Mouse (Mus musculus) intestine, postnatal 0 days (tissue): ENCODE measurements at regions not wholly inside any gene's neighbourhood (a gene's known extent, or its start where the extent isn't known, plus 50 kb on each side); places are given as distances from the start of the nearest gene placed in this dataset.

Source experiments
- ATAC-seq: fragments of 200-750 bp; cut with Nextera tagmentation; 2 replicates; pipeline ENCODE4 v1.8.0; 2017; ENCODE audit warnings: mild to moderate bottlenecking, moderate TSS enrichment, moderate library complexity
- H3K27ac ChIP-seq: fragments of 300-500 bp; sonication (generic); 2 replicates; pipeline ENCODE4 v1.5.1; 2014; ENCODE audit warnings: mild to moderate bottlenecking, low read depth, low read length, moderate library complexity
- H3K27me3 ChIP-seq: fragments of 300-500 bp; sonication (generic); replicated peaks from 2 replicates; pipeline ENCODE4 v1.6.1; 2014; ENCODE audit warnings: low read length, mixed read lengths; ENCODE audit not compliant: control insufficient read depth, insufficient read depth
- H3K36me3 ChIP-seq: fragments of 300-500 bp; sonication (generic); 2 replicates; pipeline ENCODE4 v1.6.1; 2014; ENCODE audit warnings: mild to moderate bottlenecking, moderate library complexity; ENCODE audit not compliant: control insufficient read depth, insufficient read depth
- H3K4me1 ChIP-seq: fragments of 300-500 bp; sonication (generic); replicated peaks from 2 replicates; pipeline ENCODE4 v1.6.1; 2014; ENCODE audit warnings: antibody characterized with exemption, low read length, mixed read lengths; ENCODE audit not compliant: control insufficient read depth, insufficient read depth
- H3K4me2 ChIP-seq: fragments of 300-500 bp; sonication (generic); replicated peaks from 2 replicates; pipeline ENCODE4 v1.6.1; 2014; ENCODE audit warnings: low read depth, mild to moderate bottlenecking, moderate library complexity
- H3K4me3 ChIP-seq: fragments of 300-500 bp; sonication (generic); 2 replicates; pipeline ENCODE4 v1.5.1; 2014; ENCODE audit warnings: low read depth, low read length
- H3K9ac ChIP-seq: fragments of 300-500 bp; sonication (generic); 2 replicates; pipeline ENCODE4 v1.6.1; 2014; ENCODE audit warnings: mild to moderate bottlenecking, low read depth, low read length
- H3K9me3 ChIP-seq: fragments of 300-500 bp; sonication (generic); 2 replicates; pipeline ENCODE4 v1.6.1; 2016; ENCODE audit warnings: mixed run types; ENCODE audit not compliant: control insufficient read depth
- CTCF ChIP-seq: sonication (generic); IDR thresholded peaks from 2 replicates; pipeline ENCODE4 v1.5.1; 2016; ENCODE audit warnings: low read depth, mild to moderate bottlenecking, control low read depth, antibody characterized with exemption, moderate library complexity
- WGBS: fragments of 180-500 bp; shearing (Covaris S2); extraction: QIAGEN DNeasy Blood & Tissue Kit; methylation state at CpG from one replicate; pipeline ENCODE4 v1.1.7; 2014; 5-methylcytosine and 5-hydroxymethylcytosine counted together

DNA sequence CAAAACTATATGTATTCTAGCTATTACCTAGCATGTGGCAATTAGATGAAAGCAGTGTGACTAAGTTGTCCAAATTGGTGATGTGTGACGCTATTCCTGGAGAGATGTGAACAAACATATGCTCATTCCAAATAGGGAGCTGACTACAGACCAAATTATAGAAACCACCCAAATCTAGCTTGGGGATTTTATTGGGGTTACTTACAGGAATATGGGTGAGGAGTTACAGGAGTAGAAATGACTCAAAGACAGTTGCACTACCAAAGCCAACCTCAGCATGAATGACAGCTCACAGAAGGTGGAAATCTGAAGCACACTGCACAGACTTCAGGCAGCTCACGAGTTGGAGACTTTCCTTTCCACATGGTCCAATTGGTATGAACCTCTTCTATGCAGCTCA lies 326.5 kb upstream of the Sdr16c6 start:
- H3K27me3 ChIP-seq: no peaks in the 10 kb centered on the region
- H3K9me3 ChIP-seq: no peaks in the 10 kb centered on the region
- no peak for TF ChIP-seq CTCF
- H3K4me2 ChIP-seq: no peak overlapping the region
- no peak overlapping the region for H3K27ac ChIP-seq
- no peaks in the 10 kb centered on the region for H3K36me3 ChIP-seq
- ATAC-seq: no peak
- H3K9ac ChIP-seq: no peak overlapping the region
- H3K4me1 ChIP-seq: no peaks in the 10 kb centered on the region
- WGBS: 75% methylated on average over 2 of the region's 2 CpGs
- H3K4me3 ChIP-seq: no peak overlapping the region

DNA sequence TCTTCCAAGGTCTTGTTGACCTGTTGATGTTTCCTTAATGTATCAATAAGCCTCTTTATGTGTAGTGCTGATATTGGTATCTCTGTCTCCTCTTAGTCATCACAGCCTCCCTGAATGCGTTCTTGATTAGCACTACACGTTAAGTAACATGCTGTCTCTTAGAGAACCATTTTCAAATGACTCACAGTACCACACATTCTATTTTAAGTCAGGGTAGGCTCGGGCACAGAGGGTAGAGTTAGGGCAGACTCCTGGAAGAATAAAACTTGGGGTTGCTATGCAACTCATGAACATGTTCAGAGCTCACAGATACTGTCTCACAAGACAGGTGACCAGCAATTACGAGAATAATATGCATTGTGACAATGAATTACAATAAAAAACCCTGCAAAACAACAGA lies 320.1 kb upstream of the Sdr16c6 start:
- no peak for ATAC-seq
- TF ChIP-seq CTCF: no peak
- Histone ChIP-seq H3K27ac (no peak overlapping the region), H3K9me3 (no peaks in the 10 kb centered on the region), H3K4me1 (no peaks in the 10 kb centered on the region), H3K9ac (no peak overlapping the region), H3K4me2 (no peak overlapping the region), H3K36me3 (no peaks in the 10 kb centered on the region), H3K4me3 (no peak overlapping the region), H3K27me3 (no peaks in the 10 kb centered on the region)
- WGBS: 79% methylated on average over 4 of the region's 4 CpGs

DNA sequence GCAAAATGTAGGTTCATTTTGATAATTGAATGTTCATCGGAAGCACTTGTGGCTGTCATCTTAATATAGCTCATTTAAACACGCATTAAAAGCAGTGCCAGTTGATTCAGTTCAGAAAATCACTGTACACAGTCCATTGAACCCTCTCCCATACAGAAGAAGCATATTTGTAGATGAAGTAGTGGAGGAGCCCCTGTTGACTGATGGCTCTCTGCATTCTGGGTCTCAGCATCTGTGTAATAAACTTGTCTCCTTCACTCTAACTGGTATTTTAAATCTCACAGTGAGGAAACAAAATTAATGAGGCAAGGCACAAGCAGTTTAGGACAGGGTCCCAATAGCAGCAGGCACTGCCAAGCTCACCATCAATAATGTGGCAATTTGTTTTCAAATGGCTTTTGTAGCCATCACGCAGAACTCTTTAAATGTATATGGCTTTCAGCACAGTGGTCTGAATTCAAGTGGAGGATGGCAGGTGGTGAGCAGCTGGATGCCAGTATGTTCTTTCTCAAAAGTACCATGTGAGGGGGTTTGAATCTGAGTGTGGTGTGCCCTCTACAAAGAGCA lies 302.8 kb upstream of the Sdr16c6 start:
- ATAC-seq: no peak
- no peaks in the 10 kb centered on the region for H3K9me3 ChIP-seq
- WGBS: 83% methylated on average over 3 of the region's 3 CpGs
- no peak overlapping the region for H3K27ac ChIP-seq
- H3K4me2 ChIP-seq: no peak overlapping the region
- no peak for TF ChIP-seq CTCF
- H3K4me1 ChIP-seq: no peaks in the 10 kb centered on the region
- H3K36me3 ChIP-seq: no peaks in the 10 kb centered on the region
- no peaks in the 10 kb centered on the region for H3K27me3 ChIP-seq
- no peak overlapping the region for H3K4me3 ChIP-seq
- no peak overlapping the region for H3K9ac ChIP-seq

DNA sequence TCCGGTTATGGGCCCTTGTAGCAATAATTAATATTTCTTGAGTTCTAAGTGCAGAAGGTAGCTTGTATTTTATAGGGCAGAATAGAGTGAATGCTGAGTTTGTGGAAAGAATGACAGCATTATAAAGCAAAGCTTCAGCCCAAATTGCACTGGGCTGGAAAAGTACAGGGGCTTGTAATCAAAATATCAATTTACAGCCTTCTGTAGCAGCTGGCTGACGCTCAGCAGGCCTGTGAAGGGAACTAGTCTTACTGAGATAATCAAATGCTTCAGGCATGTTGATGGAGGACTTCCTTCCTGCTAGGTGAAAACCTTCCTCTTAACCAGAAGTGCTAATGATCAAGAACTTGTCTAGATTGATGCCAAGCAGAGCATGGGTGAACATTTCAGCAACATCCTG lies 257.9 kb upstream of the Sdr16c6 start:
- H3K27me3 ChIP-seq: no peaks in the 10 kb centered on the region
- H3K4me2 ChIP-seq: no peak overlapping the region
- H3K9me3 ChIP-seq: no peaks in the 10 kb centered on the region
- H3K36me3 ChIP-seq: no peaks in the 10 kb centered on the region
- H3K27ac ChIP-seq: no peak overlapping the region
- no peak for ATAC-seq
- no peaks in the 10 kb centered on the region for H3K4me1 ChIP-seq
- H3K4me3 ChIP-seq: no peak overlapping the region
- 49% methylated on average over 2 of the region's 2 CpGs for WGBS
- H3K9ac ChIP-seq: no peak overlapping the region
- no peak for TF ChIP-seq CTCF

DNA sequence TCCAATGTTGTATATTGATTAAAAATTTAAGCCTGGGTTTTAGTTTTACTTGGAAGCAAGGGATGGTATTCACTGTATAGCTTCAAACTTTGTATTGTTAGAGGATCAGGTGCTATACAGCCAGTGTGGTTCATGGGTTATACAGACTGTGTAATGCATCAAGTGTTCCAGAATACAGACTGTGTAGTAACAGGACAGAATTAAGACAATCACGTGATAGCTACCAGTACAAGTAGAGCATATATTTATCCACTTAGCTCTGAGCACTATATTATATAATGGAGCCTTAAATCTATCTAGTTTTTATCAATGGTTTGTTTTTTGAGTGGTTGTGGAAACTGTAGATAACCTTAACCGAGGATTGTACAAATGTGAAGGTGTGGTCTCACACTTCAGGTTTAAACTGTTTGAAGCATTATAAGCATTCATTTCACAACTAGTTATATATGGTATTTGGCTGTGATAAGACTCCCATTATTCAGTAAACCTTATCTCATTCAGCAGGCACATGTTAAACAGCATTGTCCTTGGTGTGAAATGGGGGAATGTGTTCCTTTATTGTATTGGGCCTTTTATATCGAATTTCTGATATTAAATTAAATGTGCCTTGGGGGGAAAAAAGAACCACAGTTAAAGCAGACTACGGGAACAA lies 256.3 kb upstream of the Sdr16c6 start:
- H3K4me3 ChIP-seq: no peak overlapping the region
- H3K9ac ChIP-seq: no peak overlapping the region
- no peaks in the 10 kb centered on the region for H3K4me1 ChIP-seq
- ATAC-seq: no peak
- H3K27ac ChIP-seq: no peak overlapping the region
- no peaks in the 10 kb centered on the region for H3K9me3 ChIP-seq
- no peaks in the 10 kb centered on the region for H3K27me3 ChIP-seq
- no peak overlapping the region for H3K4me2 ChIP-seq
- no peak for TF ChIP-seq CTCF
- no peaks in the 10 kb centered on the region for H3K36me3 ChIP-seq
- 71% methylated on average over 4 of the region's 4 CpGs for WGBS

DNA sequence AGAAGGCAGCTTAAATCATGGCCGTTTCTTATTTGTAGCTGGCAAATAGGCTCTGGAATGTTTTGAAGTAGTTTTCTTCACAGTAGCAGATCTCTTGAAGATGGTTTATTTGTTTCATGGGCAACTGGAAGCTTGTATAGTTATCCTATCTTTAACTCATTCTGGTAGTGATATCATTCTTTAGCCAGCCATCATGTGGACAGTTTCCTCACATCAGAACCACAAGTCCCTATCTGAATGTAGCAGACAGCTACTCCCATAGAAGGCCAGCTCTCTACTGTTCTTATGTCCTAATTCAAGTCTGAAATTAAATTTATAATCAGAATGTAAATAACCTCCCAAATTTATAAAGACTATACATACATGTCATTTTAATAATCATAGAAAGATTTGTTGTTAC lies 253.8 kb upstream of the Sdr16c6 start:
- no peak overlapping the region for H3K27ac ChIP-seq
- no peaks in the 10 kb centered on the region for H3K4me1 ChIP-seq
- no peak for ATAC-seq
- WGBS: 77% methylated on average over 1 of the region's 1 CpGs
- H3K4me3 ChIP-seq: no peak overlapping the region
- H3K27me3 ChIP-seq: no peaks in the 10 kb centered on the region
- no peak overlapping the region for H3K9ac ChIP-seq
- no peaks in the 10 kb centered on the region for H3K36me3 ChIP-seq
- TF ChIP-seq CTCF: no peak
- H3K4me2 ChIP-seq: no peak overlapping the region
- H3K9me3 ChIP-seq: no peaks in the 10 kb centered on the region
